Mouse (Mus musculus) leukemia stem cell, adult 10-12 weeks (primary cell): ENCODE data around the gene Pgm5. TPM values are rescaled to one million over a fixed set of nuclear protein-coding genes. Genes with fewer than 3 reads are reported as not detected.

ENCODE experiments used
- polyA plus RNA-seq: library from polyadenylated mRNA; stranded (reverse); fragments of >175 nt; gene quantifications from 2 replicates; pipeline ENCODE4 v1.2.3, GENCODE M21; 2012; ENCODE audit warnings: low replicate concordance

The Pgm5 gene
- polyA plus RNA-seq, result 0.44 TPM in 1 of 2 replicates, not detected in the other

GRCm38 (mm10) chr19:24861612-24862451, at the start of gene Pgm5:
Pgm5 (minus strand) TSS chr19:24861855.

GRCm38 (mm10) chr19:24900581-24901220, 39.0 kb upstream of the Pgm5 start, which contains the start of gene Foxd4:
Foxd4 (minus strand) TSS chr19:24901197.

GRCm38 (mm10) chr19:24875129-24875870, 13.6 kb upstream of the Pgm5 start, which contains the start of gene Gm10053:
Gm10053 (plus strand) TSS chr19:24875686.

GRCm38 (mm10) chr19:24673762-24674161, 187.9 kb downstream of the Pgm5 start, which contains the start of gene Tmem252:
Tmem252 (plus strand) TSS chr19:24674008.

Other genes with a start within 250 kb of the Pgm5 start
- 0.05 TPM in 2 replicates for gene Tmem252, start 187.8 kb downstream of the Pgm5 start, polyA plus RNA-seq
- gene Gm10053, start 13.8 kb upstream of the Pgm5 start, polyA plus RNA-seq, result 0.31 TPM in 1 of 2 replicates, not detected in the other
- gene Foxd4, start 39.3 kb upstream of the Pgm5 start, polyA plus RNA-seq, result 0.11 and 0.20 TPM in 2 replicates
- 0.72 TPM in 1 of 2 replicates, not detected in the other for gene Cbwd1, start 99.8 kb upstream of the Pgm5 start, polyA plus RNA-seq
- 2.6 and 7.8 TPM in 2 replicates for gene Dock8, start 137.7 kb upstream of the Pgm5 start, polyA plus RNA-seq